Comparison of ENCODE assay signal across 24 mouse cellular contexts in the genomic region with DNA sequence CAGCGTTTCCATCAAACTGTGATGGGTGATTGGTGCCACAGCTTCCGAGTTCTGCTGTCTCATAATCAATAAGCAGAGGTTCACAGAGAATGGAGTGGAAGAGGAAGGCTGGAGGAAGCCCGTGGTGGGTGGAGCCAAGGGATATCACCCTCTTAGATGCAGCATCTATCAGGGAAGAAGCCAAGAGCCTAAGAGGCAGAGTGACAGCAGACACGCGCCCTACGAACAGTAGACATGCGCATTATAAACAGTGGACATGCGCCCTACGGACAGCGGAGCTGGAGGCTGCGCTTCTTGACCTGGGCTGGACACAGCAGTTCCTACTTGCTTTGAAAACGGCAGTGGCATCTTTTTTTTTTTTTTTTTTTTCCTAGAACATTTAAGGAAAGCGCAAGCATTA. TPM values are rescaled to one million over a fixed set of nuclear protein-coding genes. Genes with fewer than 3 reads are reported as not detected.
DNase-seq lines count a peak whose midpoint lies in the region; ATAC-seq and TF ChIP-seq lines count a peak whose summit lies in the region.
"Had no signal": no experiment of that assay in that cellular context is flagged by ENCODE, and none has a peak within 500 bp of the region (broad histone marks: within the 10 kb centered on the region; RNA-seq: fewer than 3 reads in every experiment).

No protein-coding gene starts in this region.

- no peak for TF ChIP-seq EP300 in liver, postnatal 0 days (IDR thresholded peaks at IDR 0.05; ENCODE audit: low read depth)
- no peak for TF ChIP-seq EP300 in lung, postnatal 0 days (IDR thresholded peaks at IDR 0.05)

- H3K9ac ChIP-seq in liver, adult 2 months (ENCODE audit: low read depth, low read length), result no peak overlapping the region
- H3K9ac ChIP-seq in liver, postnatal 0 days (replicated peaks), result no peak overlapping the region
- H3K9ac ChIP-seq in lung, embryonic 15.5 days, result no peak overlapping the region
- no peak overlapping the region for H3K9ac ChIP-seq in lung, postnatal 0 days (replicated peaks; ENCODE audit: low read depth)
- H3K9ac ChIP-seq: embryonic facial prominence, embryonic 13.5 days; embryonic facial prominence, embryonic 15.5 days; forebrain, embryonic 12.5 days had no signal

- no peaks in the 10 kb centered on the region for H3K9me3 ChIP-seq in liver, postnatal 0 days (ENCODE audit: low read length)
- H3K9me3 ChIP-seq in lung, embryonic 15.5 days, result no peaks in the 10 kb centered on the region
- no peaks in the 10 kb centered on the region for H3K9me3 ChIP-seq in lung, postnatal 0 days (ENCODE audit: low read length)
- H3K9me3 ChIP-seq: embryonic facial prominence, embryonic 13.5 days; embryonic facial prominence, embryonic 15.5 days; forebrain, embryonic 10.5 days; forebrain, embryonic 12.5 days had no signal

- 76% methylated on average over 13 of the region's 13 CpGs for WGBS in liver, adult 2 months
- 75% methylated on average over 13 of the region's 13 CpGs for WGBS in liver, postnatal 0 days (ENCODE audit: insufficient replicate concordance)
- WGBS in lung, embryonic 15.5 days, result 70% methylated on average over 13 of the region's 13 CpGs
- WGBS in lung, adult 2 months, result 73% methylated on average over 13 of the region's 13 CpGs
- WGBS in lung, postnatal 0 days, result 84% methylated on average over 13 of the region's 13 CpGs

- H3K4me1 ChIP-seq in liver, adult 2 months (ENCODE audit: control insufficient read depth, insufficient read depth, low read length), result no peaks in the 10 kb centered on the region
- H3K4me1 ChIP-seq in liver, postnatal 0 days (ENCODE audit: insufficient read depth), result no peaks in the 10 kb centered on the region
- peaks cover 48% of the 10 kb centered on the region for H3K4me1 ChIP-seq in lung, embryonic 15.5 days
- 0 out of 2 replicates have a peak, but pooled peaks cover 3% of the 10 kb centered on the region for H3K4me1 ChIP-seq in lung, adult 2 months (ENCODE audit: control insufficient read depth, insufficient read depth, low read length)
- peaks cover 6% of the 10 kb centered on the region; the same call in 1 of the 2 replicates for H3K4me1 ChIP-seq in lung, postnatal 0 days (ENCODE audit: insufficient read depth, low read depth, low read length)
- H3K4me1 ChIP-seq: embryonic facial prominence, embryonic 15.5 days had no signal

- no peaks in the 10 kb centered on the region for H3K36me3 ChIP-seq in liver, adult 2 months (ENCODE audit: control insufficient read depth, insufficient read depth, low read length)
- no peaks in the 10 kb centered on the region for H3K36me3 ChIP-seq in liver, postnatal 0 days (replicated peaks; ENCODE audit: insufficient read depth, low read length)
- no peaks in the 10 kb centered on the region for H3K36me3 ChIP-seq in lung, embryonic 15.5 days
- H3K36me3 ChIP-seq in lung, postnatal 0 days (ENCODE audit: insufficient read depth, low read length), result no peaks in the 10 kb centered on the region
- H3K36me3 ChIP-seq: embryonic facial prominence, embryonic 13.5 days; embryonic facial prominence, embryonic 15.5 days; forebrain, embryonic 10.5 days; forebrain, embryonic 12.5 days had no signal

- TF ChIP-seq POLR2A in liver, adult 2 months (IDR thresholded peaks at IDR 0.05; ENCODE audit: extremely low read depth, insufficient read depth, low read length), result no peak
- TF ChIP-seq POLR2A in lung, adult 2 months (IDR thresholded peaks at IDR 0.05; ENCODE audit: borderline replicate concordance, extremely low read depth, low read depth, low read length), result no peak

- no peak overlapping the region for H3K27ac ChIP-seq in liver, adult 2 months (replicated peaks; ENCODE audit: insufficient read depth, low read depth, low read length)
- H3K27ac ChIP-seq in liver, postnatal 0 days (ENCODE audit: low read depth), result no peak overlapping the region
- H3K27ac ChIP-seq in lung, embryonic 15.5 days, result peak overlapping the region; percentile 71; the same call in 1 of the 2 replicates
- H3K27ac ChIP-seq in lung, postnatal 0 days (ENCODE audit: low read length), result no peak overlapping the region; the same call in 1 of the 2 replicates
- H3K27ac ChIP-seq: embryonic facial prominence, embryonic 13.5 days; embryonic facial prominence, embryonic 15.5 days; forebrain, embryonic 10.5 days; forebrain, embryonic 12.5 days had no signal

- no peak overlapping the region for H3K4me2 ChIP-seq in liver, postnatal 0 days (ENCODE audit: low read depth, low read length)
- no peak overlapping the region for H3K4me2 ChIP-seq in lung, embryonic 15.5 days
- H3K4me2 ChIP-seq in lung, postnatal 0 days (replicated peaks; ENCODE audit: low read depth, low read length), result no peak overlapping the region
- H3K4me2 ChIP-seq: embryonic facial prominence, embryonic 13.5 days; embryonic facial prominence, embryonic 15.5 days; forebrain, embryonic 12.5 days had no signal

- H3K4me3 ChIP-seq in liver, adult 2 months (ENCODE audit: insufficient read depth, low read depth, low read length), result no peak overlapping the region
- H3K4me3 ChIP-seq in liver, postnatal 0 days (ENCODE audit: low read depth, low read length), result no peak overlapping the region
- H3K4me3 ChIP-seq in lung, embryonic 15.5 days, result no peak overlapping the region
- H3K4me3 ChIP-seq in lung, adult 2 months (replicated peaks; ENCODE audit: extremely low read depth, low read depth, low read length), result no peak overlapping the region
- no peak overlapping the region for H3K4me3 ChIP-seq in lung, postnatal 0 days (ENCODE audit: low read depth, low read length)
- H3K4me3 ChIP-seq: embryonic facial prominence, embryonic 13.5 days; embryonic facial prominence, embryonic 15.5 days; erythroblast, embryonic 14.5 days; forebrain, embryonic 10.5 days; forebrain, embryonic 12.5 days had no signal

- DNase-seq in liver, adult 2 months (ENCODE audit: extremely low read depth, low read depth, low spot score), result peak; percentile 8
- DNase-seq in liver, postnatal 0 days, result no peak
- DNase-seq in lung, adult 2 months, result no peak
- peak; percentile 27 for DNase-seq in lung, postnatal 36 days
- DNase-seq in lung, postnatal 0 days (ENCODE audit: low spot score), result no peak
- DNase-seq: adrenal gland, adult 2 months; adrenal gland, postnatal 10 days; adrenal gland, postnatal 25 days; cerebellum, adult 11 months; cerebellum, adult 18-20 months; cerebellum, adult 8-10 months; cerebellum, adult 9-11 months; cerebellum, postnatal 14 days; cerebellum, postnatal 36 days; embryo, embryonic 11 days had no signal

- no peak for ATAC-seq in liver, postnatal 0 days
- ATAC-seq in lung, embryonic 15.5 days (ENCODE audit: borderline replicate concordance, extremely low read depth, low FRiP score, low TSS enrichment), result no peak
- ATAC-seq in lung, postnatal 0 days, result no peak
- ATAC-seq: forebrain, embryonic 14.5 days had no signal

- H3K27me3 ChIP-seq in liver, adult 2 months (ENCODE audit: control insufficient read depth, insufficient read depth, low read length), result no peaks in the 10 kb centered on the region; the same call in 1 of the 2 replicates
- no peaks in the 10 kb centered on the region for H3K27me3 ChIP-seq in liver, postnatal 0 days (ENCODE audit: insufficient read depth, low read length)
- no peaks in the 10 kb centered on the region for H3K27me3 ChIP-seq in lung, embryonic 15.5 days
- H3K27me3 ChIP-seq in lung, postnatal 0 days (replicated peaks; ENCODE audit: insufficient read depth, low read length), result no peaks in the 10 kb centered on the region
- H3K27me3 ChIP-seq: embryonic facial prominence, embryonic 13.5 days; embryonic facial prominence, embryonic 15.5 days; forebrain, embryonic 12.5 days had no signal

- H3K79me2 ChIP-seq in liver, adult 2 months (ENCODE audit: control insufficient read depth, insufficient read depth, low read length), result no peaks in the 10 kb centered on the region

- TF ChIP-seq CTCF in liver, adult 2 months (IDR thresholded peaks at IDR 0.05; ENCODE audit: low read depth, low read length), result no peak
- TF ChIP-seq CTCF in liver, postnatal 0 days (IDR thresholded peaks at IDR 0.05; ENCODE audit: low read depth), result no peak
- TF ChIP-seq CTCF in lung, adult 2 months (IDR thresholded peaks at IDR 0.05; ENCODE audit: insufficient read depth, low read length), result no peak
- TF ChIP-seq CTCF in lung, postnatal 0 days (IDR thresholded peaks at IDR 0.05), result no peak

RNA-seq across cellular contexts. Expression of a gene that starts 53.2 kb away (rescaled TPM):
- total RNA-seq in liver, adult 2 months (2014; rRNA removed), result 0.55 and 1.2 TPM in 2 replicates
- polyA plus RNA-seq in liver, adult 2 months (2012; rRNA removed), result 0.60 and 0.77 TPM in 2 replicates
- 1.1 and 1.5 TPM in 2 replicates for polyA plus RNA-seq in liver, postnatal 0 days (2015; fragmentation: Nextera tagmentation; extraction: Ambion mirVana)
- polyA plus RNA-seq in lung, embryonic 15.5 days (2015; fragmentation: Nextera tagmentation; extraction: Ambion mirVana), result 28.4 and 29.7 TPM in 2 replicates
- polyA plus RNA-seq in lung, adult 2 months (2012; rRNA removed), result 7.0 and 10.0 TPM in 2 replicates
- polyA plus RNA-seq in lung, postnatal 0 days (2015; fragmentation: Nextera tagmentation; extraction: Ambion mirVana), result 15.5 and 18.8 TPM in 2 replicates
- total RNA-seq: common myeloid progenitor, adult 5-6 weeks; MEL had no signal
- polyA plus RNA-seq: erythroblast, embryonic 14.5 days had no signal

Comparison
In these comparisons a context has a peak if more than half of its experiments do, and no peak if none do; other contexts are left out.
1. DNase-seq: peak in liver, adult 2 months (single experiment) and lung, postnatal 36 days (single experiment); none in liver, postnatal 0 days (single experiment), lung, adult 2 months (single experiment) and lung, postnatal 0 days (single experiment).